Mouse (Mus musculus) MEL (cell line): Measurements from ENCODE around the gene Zmat5. TPM values are rescaled to one million over a fixed set of nuclear protein-coding genes. Genes with fewer than 3 reads are reported as not detected.

Experiments
- DNase-seq: peaks from one replicate; pipeline ENCODE4 v3.0.0; 2011; ENCODE audit warnings: low read depth, low spot score
- H3K27ac ChIP-seq: 2 replicates; pipeline ENCODE4 v1.5.1; 2012; ENCODE audit warnings: low read depth, mild to moderate bottlenecking, control low read depth, low read length, moderate library complexity; ENCODE audit not compliant: control insufficient read depth
- H3K27me3 ChIP-seq, 2 experiments: fragments of 150-350 bp in 1 of 2; sonication (generic) in 1 of 2; 2 replicates each; pipeline ENCODE4 v1.6.1; 2012; ENCODE audit warnings: low read length in 2 of 2, mild to moderate bottlenecking in 2 of 2, improper control_type of control experiment in 1 of 2, moderate library complexity in 1 of 2; ENCODE audit not compliant: insufficient read depth in 2 of 2, control insufficient read depth in 1 of 2
- H3K36me3 ChIP-seq, 2 experiments: 2 replicates each; pipeline ENCODE4 v1.6.1; 2012 to 2014; ENCODE audit warnings: low read length in 2 of 2, improper control_type of control experiment in 1 of 2, inconsistent platforms in 1 of 2, mild to moderate bottlenecking in 1 of 2; ENCODE audit not compliant: insufficient read depth in 2 of 2, control insufficient read depth in 1 of 2
- H3K4me1 ChIP-seq, 2 experiments: fragments of 150-350 bp in 1 of 2; sonication (generic) in 1 of 2; 2 replicates each; pipeline ENCODE4 v1.6.1; 2012; ENCODE audit warnings: low read length in 2 of 2, improper control_type of control experiment in 1 of 2, mild to moderate bottlenecking in 1 of 2; ENCODE audit not compliant: insufficient read depth in 2 of 2, control insufficient read depth in 1 of 2
- H3K4me3 ChIP-seq, 2 experiments: fragments of 150-350 bp in 1 of 2; sonication (generic) in 1 of 2; 2 replicates each; pipeline ENCODE4 v1.5.1; 2012; ENCODE audit warnings: low read depth in 2 of 2, low read length in 2 of 2, mild to moderate bottlenecking in 2 of 2, moderate library complexity in 2 of 2, control low read depth in 1 of 2, improper control_type of control experiment in 1 of 2; ENCODE audit not compliant: control insufficient read depth in 1 of 2, insufficient read depth in 1 of 2
- H3K79me2 ChIP-seq: 2 replicates; pipeline ENCODE4 v1.6.1; 2012; ENCODE audit warnings: mild to moderate bottlenecking, low read length, moderate library complexity; ENCODE audit not compliant: control insufficient read depth, poor library complexity, insufficient read depth
- H3K9ac ChIP-seq: 2 replicates; pipeline ENCODE4 v1.6.1; 2012; ENCODE audit warnings: low read depth, mild to moderate bottlenecking, control low read depth, low read length, moderate library complexity; ENCODE audit not compliant: control insufficient read depth, poor library complexity, severe bottlenecking
- H3K9me3 ChIP-seq: fragments of 150-350 bp; sonication (generic); replicated peaks from 2 replicates; pipeline ENCODE4 v1.6.1; 2012; ENCODE audit warnings: mild to moderate bottlenecking, low read length, improper control_type of control experiment, moderate library complexity; ENCODE audit not compliant: insufficient read depth
- CHD2 ChIP-seq: IDR thresholded peaks from 2 replicates; pipeline ENCODE4 v1.6.1; 2011; ENCODE audit warnings: low read length, improper control_type of control experiment
- ELF1 ChIP-seq: IDR thresholded peaks from 2 replicates; pipeline ENCODE4 v1.6.1; 2014; ENCODE audit warnings: low read depth, mild to moderate bottlenecking, inconsistent platforms, low read length, improper control_type of control experiment, moderate library complexity
- EP300 ChIP-seq, 2 experiments: IDR thresholded peaks; 2 replicates each; pipeline ENCODE4 v1.6.1; 2011; ENCODE audit warnings: improper control_type of control experiment in 2 of 2, low read length in 2 of 2, low read depth in 1 of 2, mild to moderate bottlenecking in 1 of 2
- ETS1 ChIP-seq: IDR thresholded peaks from 2 replicates; pipeline ENCODE4 v1.6.1; 2012; ENCODE audit warnings: low read depth, mild to moderate bottlenecking, inconsistent platforms, low read length, improper control_type of control experiment, moderate library complexity
- GATA1 ChIP-seq: IDR thresholded peaks from 2 replicates; pipeline ENCODE4 v1.6.1; 2011; ENCODE audit warnings: low read depth, low read length, improper control_type of control experiment
- HCFC1 ChIP-seq: IDR thresholded peaks from 2 replicates; pipeline ENCODE4 v1.6.1; 2012; ENCODE audit warnings: low read depth, mild to moderate bottlenecking, inconsistent platforms, low read length, improper control_type of control experiment, moderate library complexity
- JUND ChIP-seq: IDR thresholded peaks from 2 replicates; pipeline ENCODE4 v1.6.1; 2011; ENCODE audit warnings: low read depth, mild to moderate bottlenecking, improper control_type of control experiment, low read length
- MAX ChIP-seq: IDR thresholded peaks from 2 replicates; pipeline ENCODE4 v1.6.1; 2011; ENCODE audit warnings: low read length, improper control_type of control experiment
- MAZ ChIP-seq: IDR thresholded peaks from 2 replicates; pipeline ENCODE4 v1.6.1; 2012; ENCODE audit warnings: low read depth, mild to moderate bottlenecking, inconsistent platforms, low read length, improper control_type of control experiment
- MXI1 ChIP-seq: IDR thresholded peaks from 2 replicates; pipeline ENCODE4 v1.6.1; 2011; ENCODE audit warnings: mild to moderate bottlenecking, low read depth, low read length, improper control_type of control experiment
- MYB ChIP-seq: IDR thresholded peaks from 2 replicates; pipeline ENCODE4 v1.6.1; 2011; ENCODE audit warnings: mild to moderate bottlenecking, low read depth, low read length, improper control_type of control experiment
- MYC ChIP-seq: IDR thresholded peaks from 2 replicates; pipeline ENCODE4 v1.6.1; 2011; ENCODE audit warnings: low read depth, mild to moderate bottlenecking, low read length, improper control_type of control experiment, moderate library complexity
- NELFE ChIP-seq: IDR thresholded peaks from 2 replicates; pipeline ENCODE4 v1.6.1; 2011; ENCODE audit warnings: low read depth, low read length, improper control_type of control experiment
- POLR2AphosphoS5 ChIP-seq: IDR thresholded peaks from 2 replicates; pipeline ENCODE4 v1.6.1; 2012; ENCODE audit warnings: low read depth, borderline replicate concordance, mild to moderate bottlenecking, inconsistent platforms, low read length, moderate library complexity, mixed read lengths
- RAD21 ChIP-seq: IDR thresholded peaks from 2 replicates; pipeline ENCODE4 v1.6.1; 2011; ENCODE audit warnings: mild to moderate bottlenecking, low read depth, low read length, improper control_type of control experiment
- SIN3A ChIP-seq: IDR thresholded peaks from 2 replicates; pipeline ENCODE4 v1.6.1; 2012; ENCODE audit warnings: low read length, improper control_type of control experiment, inconsistent platforms
- SMC3 ChIP-seq: IDR thresholded peaks from 2 replicates; pipeline ENCODE4 v1.6.1; 2011; ENCODE audit warnings: low read depth, low read length, improper control_type of control experiment
- TCF12 ChIP-seq: IDR thresholded peaks from 2 replicates; pipeline ENCODE4 v1.6.1; 2014; ENCODE audit warnings: low read depth, mild to moderate bottlenecking, inconsistent platforms, low read length, improper control_type of control experiment, moderate library complexity
- USF2 ChIP-seq, 2 experiments: IDR thresholded peaks; 2 replicates each; pipeline ENCODE4 v1.6.1; 2011 to 2012; ENCODE audit warnings: improper control_type of control experiment in 2 of 2, low read length in 2 of 2, borderline replicate concordance in 1 of 2, inconsistent platforms in 1 of 2, low read depth in 1 of 2, mild to moderate bottlenecking in 1 of 2; ENCODE audit not compliant: insufficient read depth in 1 of 2
- ZC3H11A ChIP-seq: IDR thresholded peaks from 2 replicates; pipeline ENCODE4 v1.6.1; 2012; ENCODE audit warnings: low read depth, mild to moderate bottlenecking, inconsistent platforms, low read length, improper control_type of control experiment
- ZMIZ1 ChIP-seq: IDR thresholded peaks from 2 replicates; pipeline ENCODE4 v1.6.1; 2012; ENCODE audit warnings: low read depth, mild to moderate bottlenecking, inconsistent platforms, low read length, improper control_type of control experiment, moderate library complexity
- ZNF384 ChIP-seq: IDR thresholded peaks from 2 replicates; pipeline ENCODE4 v1.6.1; 2012; ENCODE audit warnings: low read depth, mild to moderate bottlenecking, inconsistent platforms, low read length, improper control_type of control experiment
- polyA plus RNA-seq, 2 experiments: library from polyadenylated mRNA; stranded (reverse) in 1 of 2; unstranded in 1 of 2; fragments of >175 nt in 1 of 2; fragments of >200 nt in 1 of 2; gene quantifications; 2 replicates each; pipeline versions ENCODE4 v1.2.1 to v1.2.4; 2012; ENCODE audit warnings: low replicate concordance in 2 of 2, low read depth in 1 of 2; ENCODE audit not compliant: insufficient read length in 2 of 2, insufficient read depth in 1 of 2, missing spikeins in 1 of 2
- total RNA-seq: library from RNA; depleted of rRNA; stranded (reverse); fragments of 300-350 nt; gene quantifications from 2 replicates; pipeline ENCODE4 v1.2.3, GENCODE M21; 2012

Zmat5 gene
- total and polyA plus RNA-seq, 3 experiments: 36.9 to 39.3 TPM; not detected in 1

DNA sequence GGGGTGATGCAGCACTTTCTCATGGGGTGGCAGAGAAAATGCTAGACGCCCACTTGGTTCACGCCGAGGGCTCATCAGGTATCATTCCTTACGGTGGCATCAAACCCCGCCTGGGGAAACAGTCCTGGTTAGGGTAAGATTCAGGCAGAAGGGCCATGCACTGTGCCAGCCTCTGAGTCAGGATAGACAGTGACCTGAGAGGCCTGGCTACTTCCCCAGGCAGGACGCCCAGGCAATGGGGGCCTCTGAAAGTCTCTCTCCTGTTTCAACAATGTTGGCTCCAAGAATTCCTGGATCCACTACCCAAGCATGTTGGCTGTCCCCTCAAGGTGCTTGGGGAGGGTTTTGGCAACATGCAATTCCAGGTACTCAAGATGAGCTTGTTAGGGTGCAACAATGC, 65.4 kb downstream of the Zmat5 start:
- H3K36me3 ChIP-seq: peaks cover 0 to 2% of the 10 kb centered on the region in 2 experiments; a peak in 2 of 4 replicates
- DNase-seq: no peak
- no peaks in the 10 kb centered on the region for H3K27me3 ChIP-seq
- H3K4me3 ChIP-seq: no peak overlapping the region
- H3K9ac ChIP-seq: no peak overlapping the region
- TF ChIP-seq ELF1 (no peak), HCFC1 (no peak), ZMIZ1 (no peak), NELFE (no peak), ETS1 (no peak), SIN3A (no peak), EP300 (IDR thresholded peaks at IDR 0.05; ENCODE audit: low read depth in 1 of 2, low read length in 2 of 2) (no peak), RAD21 (no peak), CHD2 (no peak)
- H3K27ac ChIP-seq: no peak overlapping the region
- H3K4me1 ChIP-seq: no peaks in the 10 kb centered on the region
- no peaks in the 10 kb centered on the region for H3K9me3 ChIP-seq
- H3K79me2 ChIP-seq: no peaks in the 10 kb centered on the region

GRCm38 (mm10) chr11:4771756-4772155, 67.3 kb downstream of the Zmat5 start:
- no peak overlapping the region for H3K27ac ChIP-seq
- no peaks in the 10 kb centered on the region for H3K79me2 ChIP-seq
- no peaks in the 10 kb centered on the region for H3K27me3 ChIP-seq
- DNase-seq: no peak
- H3K4me3 ChIP-seq: no peak overlapping the region
- no peaks in the 10 kb centered on the region for H3K4me1 ChIP-seq
- TF ChIP-seq ZC3H11A (no peak), MAZ (no peak), JUND (no peak), ELF1 (no peak), GATA1 (no peak), TCF12 (no peak), ZNF384 (no peak), SMC3 (no peak), CHD2 (no peak), MXI1 (no peak), MAX (no peak), POLR2AphosphoS5 (no peak), USF2 (IDR thresholded peaks at IDR 0.05; ENCODE audit: borderline replicate concordance in 1 of 2, insufficient read depth in 1 of 2, low read depth in 1 of 2, low read length in 2 of 2) (no peak), MYC (no peak), MYB (no peak)
- H3K36me3 ChIP-seq: peaks cover 0 to 2% of the 10 kb centered on the region in 2 experiments; a peak in 2 of 4 replicates
- H3K9ac ChIP-seq: no peak overlapping the region
- no peaks in the 10 kb centered on the region for H3K9me3 ChIP-seq
